10 mouse cellular contexts compared by ENCODE assay signal in genomic region chr17:56137839-56138613, GRCm38 (mm10). TPM values are rescaled to one million over a fixed set of nuclear protein-coding genes. Genes with fewer than 3 reads are reported as not detected.
DNase-seq lines count a peak whose midpoint lies in the region; ATAC-seq and TF ChIP-seq lines count a peak whose summit lies in the region.
"Had no signal": no experiment of that assay in that cellular context is flagged by ENCODE, and none has a peak within 500 bp of the region (broad histone marks: within the 10 kb centered on the region; RNA-seq: fewer than 3 reads in every experiment).

No protein-coding gene starts in this region.

- H3K4me3 ChIP-seq in heart, embryonic 10.5 days: 0 out of 2 replicates have a peak overlapping the region, but pooled peaks have one; percentile 22
- no peak overlapping the region for H3K4me3 ChIP-seq in CH12.LX (replicated peaks in 1 of 3; ENCODE audit: low read depth in 2 of 3, low read length in 2 of 3, poor library complexity in 1 of 3)
- no peak overlapping the region for H3K4me3 ChIP-seq in embryonic facial prominence, embryonic 11.5 days (ENCODE audit: low read depth, low read length)
- H3K4me3 ChIP-seq in intestine, postnatal 0 days (ENCODE audit: low read depth, low read length): no peak overlapping the region
- H3K4me3 ChIP-seq: heart, embryonic 15.5 days had no signal

- no peaks in the 10 kb centered on the region for H3K36me3 ChIP-seq in heart, embryonic 10.5 days
- no peaks in the 10 kb centered on the region for H3K36me3 ChIP-seq in CH12.LX (replicated peaks in 1 of 2; ENCODE audit: control insufficient read depth in 1 of 2, insufficient read depth in 1 of 2, low read length in 1 of 2)
- no peaks in the 10 kb centered on the region for H3K36me3 ChIP-seq in embryonic facial prominence, embryonic 11.5 days (replicated peaks; ENCODE audit: control insufficient read depth, insufficient read depth, low read depth, low read length)
- H3K36me3 ChIP-seq in intestine, postnatal 0 days (ENCODE audit: control insufficient read depth, insufficient read depth): no peaks in the 10 kb centered on the region
- H3K36me3 ChIP-seq: heart, embryonic 15.5 days had no signal

- TF ChIP-seq POLR2A in CH12.LX (IDR thresholded peaks at IDR 0.05; ENCODE audit: low read depth, low read length): no peak

- no peak overlapping the region for H3K4me2 ChIP-seq in CH12.LX (ENCODE audit: insufficient read depth, low read depth, poor library complexity, severe bottlenecking)
- H3K4me2 ChIP-seq in embryonic facial prominence, embryonic 11.5 days (ENCODE audit: low read depth, low read length): peak overlapping the region; percentile 29
- H3K4me2 ChIP-seq in intestine, postnatal 0 days (replicated peaks; ENCODE audit: low read depth): peak overlapping the region; percentile 30
- H3K4me2 ChIP-seq: heart, embryonic 15.5 days had no signal

- no peaks in the 10 kb centered on the region for H3K79me2 ChIP-seq in CH12.LX (replicated peaks; ENCODE audit: control insufficient read depth, extremely low read depth, insufficient read depth, poor library complexity, severe bottlenecking)

- intact Hi-C loops in heart, postnatal 36 days (cut with DNase I): no loop called here

- H3K9ac ChIP-seq in CH12.LX (ENCODE audit: insufficient read depth, low read depth): no peak overlapping the region
- no peak overlapping the region for H3K9ac ChIP-seq in embryonic facial prominence, embryonic 11.5 days (replicated peaks; ENCODE audit: low read length)
- H3K9ac ChIP-seq in intestine, postnatal 0 days (ENCODE audit: low read depth, low read length): no peak overlapping the region
- H3K9ac ChIP-seq: heart, embryonic 15.5 days had no signal

- DNase-seq in heart, embryonic 10.5 days (ENCODE audit: low spot score): no peak
- DNase-seq in heart, postnatal 36 days: no peak
- no peak for DNase-seq in CH12.LX (ENCODE audit: extremely low read depth)
- no peak for DNase-seq in embryonic facial prominence, embryonic 11.5 days (ENCODE audit: low spot score)
- DNase-seq in spleen, postnatal 4 days (ENCODE audit: low spot score in 2 of 2): no peak
- no peak for DNase-seq in thymus, postnatal 0 days (ENCODE audit: low spot score)
- DNase-seq in adrenal gland, postnatal 36 days: no peak
- DNase-seq: right cerebral cortex, postnatal 14 days had no signal

- H3K9me3 ChIP-seq in heart, embryonic 10.5 days: no peaks in the 10 kb centered on the region
- no peaks in the 10 kb centered on the region for H3K9me3 ChIP-seq in CH12.LX (replicated peaks; ENCODE audit: low read length)
- no peaks in the 10 kb centered on the region for H3K9me3 ChIP-seq in embryonic facial prominence, embryonic 11.5 days (replicated peaks; ENCODE audit: control insufficient read depth, low read length)
- no peaks in the 10 kb centered on the region for H3K9me3 ChIP-seq in intestine, postnatal 0 days (ENCODE audit: control insufficient read depth)
- H3K9me3 ChIP-seq: heart, embryonic 15.5 days had no signal

- TF ChIP-seq RAD21 in CH12.LX (IDR thresholded peaks at IDR 0.05; ENCODE audit: low read depth, low read length): no peak

- WGBS in heart, embryonic 10.5 days: 16% methylated on average over 25 of the region's 25 CpGs
- WGBS in embryonic facial prominence, embryonic 11.5 days: 11% methylated on average over 25 of the region's 25 CpGs
- 25% methylated on average over 25 of the region's 25 CpGs for WGBS in intestine, postnatal 0 days

- H3K27me3 ChIP-seq in heart, embryonic 10.5 days (ENCODE audit: insufficient read depth, poor library complexity, severe bottlenecking): peaks cover 79% of the 10 kb centered on the region
- H3K27me3 ChIP-seq in CH12.LX (replicated peaks): peaks cover 82% of the 10 kb centered on the region
- H3K27me3 ChIP-seq in embryonic facial prominence, embryonic 11.5 days (ENCODE audit: control insufficient read depth, insufficient read depth, low read length): peaks cover 46% of the 10 kb centered on the region
- peaks cover 47% of the 10 kb centered on the region for H3K27me3 ChIP-seq in intestine, postnatal 0 days (replicated peaks; ENCODE audit: control insufficient read depth, insufficient read depth, low read length)

- peaks cover 64% of the 10 kb centered on the region for H3K4me1 ChIP-seq in heart, embryonic 10.5 days
- H3K4me1 ChIP-seq in CH12.LX (ENCODE audit: control insufficient read depth in 1 of 2, insufficient read depth in 2 of 2): peaks cover 7 to 44% of the 10 kb centered on the region in 2 experiments; a peak in 3 of 4 replicates
- H3K4me1 ChIP-seq in embryonic facial prominence, embryonic 11.5 days (ENCODE audit: control insufficient read depth, insufficient read depth, low read length): peaks cover 12% of the 10 kb centered on the region
- peaks cover 13% of the 10 kb centered on the region; the same call in 1 of the 2 replicates for H3K4me1 ChIP-seq in intestine, postnatal 0 days (replicated peaks; ENCODE audit: control insufficient read depth, insufficient read depth, low read length)

- no peak for TF ChIP-seq EP300 in CH12.LX (IDR thresholded peaks at IDR 0.05; ENCODE audit: low read length)

- H3K27ac ChIP-seq in heart, embryonic 10.5 days: no peak overlapping the region
- H3K27ac ChIP-seq in CH12.LX (ENCODE audit: insufficient read depth, low read depth): no peak overlapping the region
- no peak overlapping the region for H3K27ac ChIP-seq in embryonic facial prominence, embryonic 11.5 days (replicated peaks; ENCODE audit: low read depth, low read length)
- H3K27ac ChIP-seq in intestine, postnatal 0 days (ENCODE audit: low read depth, low read length): no peak overlapping the region
- H3K27ac ChIP-seq: heart, embryonic 15.5 days had no signal

- ATAC-seq in embryonic facial prominence, embryonic 11.5 days (replicated peaks; ENCODE audit: insufficient number of reproducible peaks, low FRiP score, low TSS enrichment, low read depth): no peak
- ATAC-seq in intestine, postnatal 0 days: no peak

- dilution Hi-C loops in CH12.LX (cut with MboI; ENCODE audit: extremely low pct_ligation_motif_present, extremely low pct_unique_long_range_greater_than_20kb, low sequenced_read_pairs): no loop called here

- in situ Hi-C loops in CH12.LX (cut with MboI; ENCODE audit: low pct_ligation_motif_present, low pct_unique_long_range_greater_than_20kb, low sequenced_read_pairs): no loop called here

- TF ChIP-seq CTCF in CH12.LX (conservative IDR thresholded peaks at IDR 0.05 in 1 of 2, IDR thresholded peaks at IDR 0.05 in 1 of 2; ENCODE audit: low read depth in 2 of 2, low read length in 2 of 2): no peak
- TF ChIP-seq CTCF in intestine, postnatal 0 days (IDR thresholded peaks at IDR 0.05; ENCODE audit: low read depth): no peak

RNA-seq across cellular contexts. Expression of gene Sema6b, which starts 2.1 kb away (rescaled TPM):
- 0.36 and 1.0 TPM in 2 replicates for polyA plus RNA-seq in heart, embryonic 10.5 days (2016; fragmentation: Nextera tagmentation; extraction: Ambion mirVana)
- total RNA-seq in heart, postnatal 36 days (2021): 10 to 100 TPM in 1 of 2 experiments, 1 to 10 TPM in 1; 7.5 to 10.2 TPM
- total RNA-seq in CH12.LX (2012; rRNA removed): 1.5 and 2.2 TPM in 2 replicates
- 0.71 and 0.78 TPM in 2 replicates for total RNA-seq in CH12.LX (2014; rRNA removed)
- 1.3 TPM in 2 replicates for polyA plus RNA-seq in CH12.LX (2012; ENCODE audit: insufficient read length, low read depth)
- 1.1 and 1.6 TPM in 2 replicates for polyA plus RNA-seq in embryonic facial prominence, embryonic 11.5 days (2014; fragmentation: Nextera tagmentation; extraction: Ambion mirVana)
- polyA plus RNA-seq in intestine, postnatal 0 days (2015; fragmentation: Nextera tagmentation; extraction: Ambion mirVana): 0.94 and 1.1 TPM in 2 replicates
- 1.0 TPM in 2 replicates for polyA plus RNA-seq in thymus, postnatal 0 days (2015; fragmentation: Nextera tagmentation; extraction: Ambion mirVana)
- 10 to 100 TPM in 1 of 2 experiments, 1 to 10 TPM in 1; 6.4 to 10.0 TPM for total RNA-seq in adrenal gland, postnatal 36 days (2021)

RNA-seq across cellular contexts. Expression of gene Lrg1, which starts 16.2 kb away (rescaled TPM):
- polyA plus RNA-seq in heart, embryonic 10.5 days (2016; fragmentation: Nextera tagmentation; extraction: Ambion mirVana): not detected in 2 replicates
- total RNA-seq in heart, postnatal 36 days (2021): 10 to 100 TPM; 56.1 to 73.6 TPM
- total RNA-seq in CH12.LX (2012; rRNA removed) (not detected in 2 replicates), CH12.LX (2014; rRNA removed) (not detected in 2 replicates)
- not detected in 2 replicates for polyA plus RNA-seq in CH12.LX (2012; ENCODE audit: insufficient read length, low read depth)
- polyA plus RNA-seq in embryonic facial prominence, embryonic 11.5 days (2014; fragmentation: Nextera tagmentation; extraction: Ambion mirVana): not detected in 2 replicates
- polyA plus RNA-seq in intestine, postnatal 0 days (2015; fragmentation: Nextera tagmentation; extraction: Ambion mirVana): 3.6 and 3.9 TPM in 2 replicates
- 2.7 and 3.1 TPM in 2 replicates for polyA plus RNA-seq in thymus, postnatal 0 days (2015; fragmentation: Nextera tagmentation; extraction: Ambion mirVana)
- 10 to 100 TPM; 15.5 to 31.3 TPM for total RNA-seq in adrenal gland, postnatal 36 days (2021)

RNA-seq across cellular contexts. Expression of gene Plin5, which starts 20.6 kb away (rescaled TPM):
- 0.18 and 0.46 TPM in 2 replicates for polyA plus RNA-seq in heart, embryonic 10.5 days (2016; fragmentation: Nextera tagmentation; extraction: Ambion mirVana)
- 100 to 1,000 TPM; 171 to 183 TPM for total RNA-seq in heart, postnatal 36 days (2021)
- total RNA-seq in CH12.LX (2012; rRNA removed) (0.04 TPM in 1 of 2 replicates, not detected in the other), CH12.LX (2014; rRNA removed) (not detected in 2 replicates)
- polyA plus RNA-seq in CH12.LX (2012; ENCODE audit: insufficient read length, low read depth): not detected in 2 replicates
- 0.10 and 0.31 TPM in 2 replicates for polyA plus RNA-seq in embryonic facial prominence, embryonic 11.5 days (2014; fragmentation: Nextera tagmentation; extraction: Ambion mirVana)
- 0.10 TPM in 1 of 2 replicates, not detected in the other for polyA plus RNA-seq in intestine, postnatal 0 days (2015; fragmentation: Nextera tagmentation; extraction: Ambion mirVana)
- 0.10 and 0.44 TPM in 2 replicates for polyA plus RNA-seq in thymus, postnatal 0 days (2015; fragmentation: Nextera tagmentation; extraction: Ambion mirVana)
- 10 to 100 TPM; 36.7 to 62.1 TPM for total RNA-seq in adrenal gland, postnatal 36 days (2021)

RNA-seq across cellular contexts. Expression of gene Tnfaip8l1, which starts 24.3 kb away (rescaled TPM):
- 5.5 and 6.0 TPM in 2 replicates for polyA plus RNA-seq in heart, embryonic 10.5 days (2016; fragmentation: Nextera tagmentation; extraction: Ambion mirVana)
- total RNA-seq in heart, postnatal 36 days (2021): 1 to 10 TPM; 1.9 to 2.8 TPM
- 1.9 and 2.4 TPM in 2 replicates for total RNA-seq in CH12.LX (2012; rRNA removed)
- 2.0 and 2.6 TPM in 2 replicates for total RNA-seq in CH12.LX (2014; rRNA removed)
- polyA plus RNA-seq in CH12.LX (2012; ENCODE audit: insufficient read length, low read depth): 1.6 and 1.9 TPM in 2 replicates
- polyA plus RNA-seq in embryonic facial prominence, embryonic 11.5 days (2014; fragmentation: Nextera tagmentation; extraction: Ambion mirVana): 12.1 and 12.7 TPM in 2 replicates
- 4.6 and 5.1 TPM in 2 replicates for polyA plus RNA-seq in intestine, postnatal 0 days (2015; fragmentation: Nextera tagmentation; extraction: Ambion mirVana)
- polyA plus RNA-seq in thymus, postnatal 0 days (2015; fragmentation: Nextera tagmentation; extraction: Ambion mirVana): 19.5 and 20.9 TPM in 2 replicates
- total RNA-seq in adrenal gland, postnatal 36 days (2021): 1 to 10 TPM; 3.9 to 4.0 TPM

RNA-seq across cellular contexts. Expression of gene Plin4, which starts 28.4 kb away (rescaled TPM):
- polyA plus RNA-seq in heart, embryonic 10.5 days (2016; fragmentation: Nextera tagmentation; extraction: Ambion mirVana): 0.05 and 0.08 TPM in 2 replicates
- 100 to 1,000 TPM; 157 to 172 TPM for total RNA-seq in heart, postnatal 36 days (2021)
- 0.04 TPM in 2 replicates for total RNA-seq in CH12.LX (2012; rRNA removed)
- not detected in 2 replicates for total RNA-seq in CH12.LX (2014; rRNA removed)
- 0.04 TPM in 1 of 2 replicates, not detected in the other for polyA plus RNA-seq in CH12.LX (2012; ENCODE audit: insufficient read length, low read depth)
- polyA plus RNA-seq in embryonic facial prominence, embryonic 11.5 days (2014; fragmentation: Nextera tagmentation; extraction: Ambion mirVana): 0.08 TPM in 1 of 2 replicates, not detected in the other
- polyA plus RNA-seq in intestine, postnatal 0 days (2015; fragmentation: Nextera tagmentation; extraction: Ambion mirVana): 0.30 and 0.31 TPM in 2 replicates
- 0.08 and 0.09 TPM in 2 replicates for polyA plus RNA-seq in thymus, postnatal 0 days (2015; fragmentation: Nextera tagmentation; extraction: Ambion mirVana)
- 10 to 100 TPM; 75.1 to 86.5 TPM for total RNA-seq in adrenal gland, postnatal 36 days (2021)
